Mouse (Mus musculus): Measurements from ENCODE around the gene Slc24a1. TPM values are rescaled to one million over a fixed set of nuclear protein-coding genes. Genes with fewer than 3 reads are reported as not detected.

Slc24a1 gene
- polyA plus RNA-seq, 1 experiment from 2014 or later = not detected

- no peaks in the 10 kb centered on the region for H3K27me3 ChIP-seq (replicated peaks)
- ATAC-seq (ENCODE audit: low FRiP score, low read depth) = no peak
- H3K4me1 ChIP-seq = no peaks in the 10 kb centered on the region
- no peak overlapping the region for H3K4me3 ChIP-seq
- H3K4me2 ChIP-seq (replicated peaks) = no peak overlapping the region
- no peaks in the 10 kb centered on the region for H3K9me3 ChIP-seq
- no peak overlapping the region for H3K27ac ChIP-seq
- 38% methylated on average over 4 of the region's 4 CpGs for whole genome bisulfite sequencing
- peaks cover 27% of the 10 kb centered on the region for H3K36me3 ChIP-seq
- H3K9ac ChIP-seq = no peak overlapping the region
Measured at GRCm38 (mm10) chr9:64902866-64903265, 48.5 kb downstream of the Slc24a1 start.

- Histone ChIP-seq H3K4me2 (replicated peaks) (no peak overlapping the region), H3K4me3 (no peak overlapping the region), H3K27ac (no peak overlapping the region), H3K4me1 (no peaks in the 10 kb centered on the region), H3K9me3 (no peaks in the 10 kb centered on the region), H3K36me3 (peaks cover 23% of the 10 kb centered on the region), H3K9ac (no peak overlapping the region), H3K27me3 (replicated peaks) (no peaks in the 10 kb centered on the region)
- 90% methylated on average over 10 of the region's 10 CpGs for WGBS
- no peak for ATAC-seq (ENCODE audit: low FRiP score, low read depth)
Measured at GRCm38 (mm10) chr9:64896605-64897004, 54.8 kb downstream of the Slc24a1 start.

GRCm38 (mm10) chr9:64886008-64886407 lies 65.4 kb downstream of the Slc24a1 start:
- H3K4me1 ChIP-seq = no peaks in the 10 kb centered on the region
- H3K4me2 ChIP-seq (replicated peaks) = no peak overlapping the region
- ATAC-seq (ENCODE audit: low FRiP score, low read depth) = no peak
- H3K27me3 ChIP-seq (replicated peaks) = no peaks in the 10 kb centered on the region
- H3K9ac ChIP-seq = no peak overlapping the region
- 0 out of 2 replicates have a peak, but pooled peaks cover 3% of the 10 kb centered on the region for H3K36me3 ChIP-seq
- H3K9me3 ChIP-seq = no peaks in the 10 kb centered on the region
- H3K27ac ChIP-seq = no peak overlapping the region
- 84% methylated on average over 5 of the region's 5 CpGs for WGBS
- H3K4me3 ChIP-seq = no peak overlapping the region

Small RNAs within 50 kb of the gene (microRNA-seq; reads per million reads assigned to microRNA genes)
- gene Gm25640 = not detected

Other genes starting within 250 kb of the Slc24a1 start
- 304 and 317 TPM in 2 replicates for gene Rab11a, start 213.8 kb downstream of the Slc24a1 start, polyA plus RNA-seq (2016; fragmentation: Nextera tagmentation; extraction: Ambion mirVana)
- 10.6 and 11.0 TPM in 2 replicates for gene Dennd4a, start 140.3 kb downstream of the Slc24a1 start, polyA plus RNA-seq (2016; fragmentation: Nextera tagmentation; extraction: Ambion mirVana)
- 55.1 and 61.6 TPM in 2 replicates for gene Ints14, start 9.3 kb upstream of the Slc24a1 start, polyA plus RNA-seq (2016; fragmentation: Nextera tagmentation; extraction: Ambion mirVana)
- 165 and 166 TPM in 2 replicates for gene Hacd3, start 70.1 kb upstream of the Slc24a1 start, polyA plus RNA-seq (2016; fragmentation: Nextera tagmentation; extraction: Ambion mirVana)
- 48.9 and 53.5 TPM in 2 replicates for gene Dpp8, start 80.8 kb upstream of the Slc24a1 start, polyA plus RNA-seq (2016; fragmentation: Nextera tagmentation; extraction: Ambion mirVana)
- 10.3 and 11.7 TPM in 2 replicates for gene Igdcc4, start 149.9 kb upstream of the Slc24a1 start, polyA plus RNA-seq (2016; fragmentation: Nextera tagmentation; extraction: Ambion mirVana)
- gene Igdcc3, start 189.6 kb upstream of the Slc24a1 start, polyA plus RNA-seq (2016; fragmentation: Nextera tagmentation; extraction: Ambion mirVana) = 32.6 and 36.4 TPM in 2 replicates
- 5.4 and 5.7 TPM in 2 replicates for gene Parp16, start 243.7 kb upstream of the Slc24a1 start, polyA plus RNA-seq (2016; fragmentation: Nextera tagmentation; extraction: Ambion mirVana)